ENCODE assay signal across 8 mouse cellular contexts in the genomic region with DNA sequence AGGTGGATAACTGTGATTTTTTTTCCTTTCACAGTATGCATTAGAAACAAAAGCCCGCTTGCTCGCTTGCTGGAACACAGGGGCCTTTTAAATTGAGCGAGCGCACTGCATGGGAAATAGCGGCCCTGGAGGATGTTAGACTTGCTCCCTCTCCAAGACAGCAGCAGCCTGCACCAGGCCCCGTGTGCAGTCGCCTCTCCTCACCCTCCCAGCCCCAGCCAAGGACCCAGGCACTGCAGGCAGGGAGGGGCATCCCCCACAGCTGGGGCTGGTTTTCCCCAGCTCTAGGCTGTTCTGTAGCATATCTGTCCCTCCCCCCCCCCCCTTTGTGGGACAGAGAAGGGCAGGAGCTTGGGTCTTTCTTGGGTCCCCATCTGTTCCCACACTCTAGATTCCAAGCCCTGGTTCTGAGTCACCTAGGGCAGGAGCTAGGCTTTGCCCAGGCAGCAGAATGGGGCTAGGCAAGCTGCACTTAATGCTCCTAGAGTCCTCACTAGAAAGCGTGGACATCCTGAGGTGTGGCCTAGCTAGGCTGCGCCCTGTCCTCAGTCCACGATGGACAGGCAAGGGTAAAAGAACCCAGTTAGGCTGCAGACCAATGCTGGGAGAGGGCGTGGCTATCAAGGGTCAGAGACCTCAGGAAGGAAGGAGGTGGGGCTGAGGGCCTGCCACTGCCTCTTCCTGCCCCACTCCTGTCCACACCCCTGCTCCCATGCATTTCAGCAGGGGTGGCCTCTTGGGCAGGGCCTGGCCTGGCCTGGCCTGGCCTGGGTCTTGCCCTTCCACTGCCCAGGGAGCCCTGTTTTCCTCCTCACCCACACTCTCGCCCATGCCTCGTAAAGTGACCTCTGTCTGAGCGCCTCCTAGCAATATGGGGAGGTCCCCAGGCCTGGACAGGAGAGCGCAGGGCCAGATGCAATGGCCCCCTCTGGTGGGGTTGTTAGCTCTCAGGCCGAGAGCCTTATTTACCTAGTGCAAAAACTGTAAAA.
DNase-seq lines count a peak whose midpoint lies in the region; ATAC-seq lines count a peak whose summit lies in the region.

No protein-coding gene starts in this region.

- H3K4me1 ChIP-seq in heart, embryonic 10.5 days: peaks cover 38% of the 10 kb centered on the region
- H3K4me1 ChIP-seq in lung, embryonic 15.5 days: peaks cover 36% of the 10 kb centered on the region

- H3K9me3 ChIP-seq in heart, embryonic 10.5 days: no peaks in the 10 kb centered on the region
- H3K9me3 ChIP-seq in lung, embryonic 15.5 days: no peaks in the 10 kb centered on the region

- H3K27ac ChIP-seq in heart, embryonic 10.5 days: peak overlapping the region; percentile 70
- peak overlapping the region; percentile 45 for H3K27ac ChIP-seq in lung, embryonic 15.5 days

- H3K36me3 ChIP-seq in heart, embryonic 10.5 days: peaks cover 73% of the 10 kb centered on the region
- H3K36me3 ChIP-seq in lung, embryonic 15.5 days: peaks cover 31% of the 10 kb centered on the region

- DNase-seq in MN1 (ENCODE audit: low spot score): peak; percentile 70
- DNase-seq in embryo, embryonic 11 days: peak; percentile 64
- peak; percentile 83 for DNase-seq in heart, embryonic 10.5 days (ENCODE audit: low spot score)
- DNase-seq in kidney, adult 8-10 months: peak; percentile 68 to 75
- DNase-seq in left cerebral cortex, postnatal 14 days (ENCODE audit: low spot score in 2 of 2): no peak

- H3K4me3 ChIP-seq in heart, embryonic 10.5 days: 0 out of 2 replicates have a peak overlapping the region, but pooled peaks have one; percentile 13
- no peak overlapping the region for H3K4me3 ChIP-seq in lung, embryonic 15.5 days

- no peak overlapping the region for H3K4me2 ChIP-seq in lung, embryonic 15.5 days

- WGBS in heart, embryonic 10.5 days: 41% methylated on average over 16 of the region's 16 CpGs
- WGBS in lung, embryonic 15.5 days: 45% methylated on average over 16 of the region's 16 CpGs

- no peaks in the 10 kb centered on the region for H3K27me3 ChIP-seq in heart, embryonic 10.5 days (ENCODE audit: insufficient read depth, poor library complexity, severe bottlenecking)
- no peaks in the 10 kb centered on the region for H3K27me3 ChIP-seq in lung, embryonic 15.5 days

- intact Hi-C loops in left cerebral cortex, postnatal 14 days (cut with DNase I): loop anchor here (5.0 kb wide), 2 partner anchors 67 to 77 kb away; no protein-coding TSS in a partner anchor

- peak; percentile 79 for ATAC-seq in lung, embryonic 15.5 days (ENCODE audit: borderline replicate concordance, extremely low read depth, low FRiP score, low TSS enrichment)
- ATAC-seq in neutrophil, adult 5-6 weeks (ENCODE audit: extremely low read depth, insufficient number of reproducible peaks, low FRiP score, poor library complexity, severe bottlenecking): 0 out of 2 replicates have a peak, but pooled peaks have one; percentile 23
- no peak for ATAC-seq in erythroblast, adult 5-6 weeks (replicated peaks; ENCODE audit: low FRiP score, poor library complexity, severe bottlenecking)

- H3K9ac ChIP-seq in lung, embryonic 15.5 days: no peak overlapping the region

Comparison
In these comparisons a context has a peak if more than half of its experiments do, and no peak if none do; other contexts are left out.
1. DNase-seq: peak in MN1 (single experiment), embryo, embryonic 11 days (single experiment), heart, embryonic 10.5 days (single experiment) and kidney, adult 8-10 months (2 of 2); none in left cerebral cortex, postnatal 14 days (0 of 2).